Mouse (Mus musculus) liver, adult (tissue): ENCODE results near the gene Cyp2w1.

Experiments
- GATA4 ChIP-seq: IDR thresholded peaks from 2 replicates; pipeline ENCODE4 v1.6.1; 2014; ENCODE audit warnings: mild to moderate bottlenecking, low read length; ENCODE audit not compliant: insufficient replicate concordance

Cyp2w1 gene

GRCm38 (mm10) chr5:139398786-139399185 is 46.4 kb downstream of the Cyp2w1 start:
- no peak for TF ChIP-seq GATA4

DNA sequence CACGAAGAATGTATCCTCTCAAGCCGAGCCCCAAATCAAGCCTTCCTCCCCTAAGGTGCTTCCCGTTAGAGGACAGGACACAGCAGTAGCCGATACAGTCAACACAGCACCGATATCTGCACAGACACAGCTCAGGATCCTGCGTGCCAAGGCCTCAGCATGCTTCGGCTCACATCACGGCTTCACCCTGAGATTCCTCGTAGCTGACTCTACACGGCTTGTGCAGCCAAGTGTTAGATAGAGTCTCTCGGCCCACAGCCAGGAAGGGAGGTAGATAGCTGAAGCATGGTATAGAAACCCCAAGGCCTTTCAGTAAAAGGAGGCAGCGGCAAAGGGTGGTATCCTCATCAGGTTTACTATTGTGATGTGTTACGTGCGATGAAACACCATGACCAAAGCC is 47.6 kb downstream of the Cyp2w1 start:
- no peak for TF ChIP-seq GATA4

GRCm38 (mm10) chr5:139402106-139402505 is 49.7 kb downstream of the Cyp2w1 start:
- no peak for TF ChIP-seq GATA4

- TF ChIP-seq GATA4: no peak
These were observed 51.4 kb downstream of the Cyp2w1 start for GRCm38 (mm10) chr5:139403692-139404260.

- TF ChIP-seq GATA4: no peak
These were observed 52.5 kb downstream of the Cyp2w1 start, which contains the start of gene C130050O18Rik for GRCm38 (mm10) chr5:139404801-139405401. Gene C130050O18Rik (plus strand): TSS chr5:139405280.

DNA sequence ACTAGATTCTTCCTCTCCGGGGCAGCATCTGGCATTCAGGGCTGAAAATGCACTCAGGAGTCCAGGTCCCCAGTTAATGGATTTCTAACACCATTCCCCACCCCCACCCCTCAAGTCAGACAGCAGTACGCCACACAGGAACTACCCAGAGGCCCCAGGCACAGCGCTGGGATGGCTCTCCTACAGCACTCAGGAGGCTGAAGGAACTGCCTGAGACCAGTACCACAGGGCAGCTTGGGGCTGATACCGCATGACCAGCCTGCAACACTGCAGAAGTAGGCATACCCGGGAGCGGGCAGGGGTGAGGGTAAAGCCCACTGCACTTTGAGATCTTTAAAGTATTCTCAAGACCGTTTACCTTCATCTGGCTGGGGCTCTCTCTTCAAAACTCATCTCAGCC is 53.1 kb downstream of the Cyp2w1 start:
- no peak for TF ChIP-seq GATA4

GRCm38 (mm10) chr5:139405953-139406352 is 53.5 kb downstream of the Cyp2w1 start:
- TF ChIP-seq GATA4: no peak
